Comparison of ENCODE assay signal across 21 mouse cellular contexts in genomic region chr3:152271876-152272275, GRCm38 (mm10). TPM values are rescaled to one million over a fixed set of nuclear protein-coding genes. Genes with fewer than 3 reads are reported as not detected.
A peak's percentile ranks its signal among the peaks of the same experiment; 100 is the strongest.
DNase-seq lines count a peak whose midpoint lies in the region; ATAC-seq lines count a peak whose summit lies in the region.
"Had no signal": no experiment of that assay in that cellular context is flagged by ENCODE, and none has a peak within 500 bp of the region (broad histone marks: within the 10 kb centered on the region; RNA-seq: fewer than 3 reads in every experiment).

No protein-coding gene starts in this region.

- H3K4me1 ChIP-seq in heart, embryonic 10.5 days, result peaks cover 42% of the 10 kb centered on the region
- peaks cover 51% of the 10 kb centered on the region for H3K4me1 ChIP-seq in heart, embryonic 13.5 days
- H3K4me1 ChIP-seq: embryonic facial prominence, embryonic 13.5 days; embryonic facial prominence, embryonic 15.5 days; forebrain, embryonic 10.5 days; forebrain, embryonic 12.5 days had no signal

- ATAC-seq in heart, embryonic 13.5 days (ENCODE audit: extremely low read depth, insufficient number of reproducible peaks, low FRiP score, low TSS enrichment), result no peak
- ATAC-seq: forebrain, embryonic 14.5 days; forebrain, embryonic 16.5 days had no signal

- WGBS in heart, embryonic 10.5 days, result 61% methylated on average over 6 of the region's 6 CpGs
- WGBS in heart, embryonic 13.5 days, result 68% methylated on average over 6 of the region's 6 CpGs

- no peak overlapping the region for H3K4me3 ChIP-seq in heart, embryonic 10.5 days
- H3K4me3 ChIP-seq in heart, embryonic 13.5 days, result no peak overlapping the region
- H3K4me3 ChIP-seq: embryonic facial prominence, embryonic 13.5 days; embryonic facial prominence, embryonic 15.5 days; erythroblast, embryonic 14.5 days; forebrain, embryonic 10.5 days; forebrain, embryonic 12.5 days had no signal

- H3K4me2 ChIP-seq in heart, embryonic 13.5 days, result no peak overlapping the region
- H3K4me2 ChIP-seq: embryonic facial prominence, embryonic 13.5 days; embryonic facial prominence, embryonic 15.5 days; forebrain, embryonic 12.5 days had no signal

- H3K27me3 ChIP-seq in heart, embryonic 10.5 days (ENCODE audit: insufficient read depth, poor library complexity, severe bottlenecking), result peaks cover 6% of the 10 kb centered on the region; the same call in 1 of the 2 replicates
- no peaks in the 10 kb centered on the region for H3K27me3 ChIP-seq in heart, embryonic 13.5 days (replicated peaks)

- H3K36me3 ChIP-seq in heart, embryonic 10.5 days, result peaks cover 9% of the 10 kb centered on the region; the same call in 1 of the 2 replicates
- peaks cover 8% of the 10 kb centered on the region for H3K36me3 ChIP-seq in heart, embryonic 13.5 days

- no peaks in the 10 kb centered on the region for H3K9me3 ChIP-seq in heart, embryonic 10.5 days
- no peaks in the 10 kb centered on the region for H3K9me3 ChIP-seq in heart, embryonic 13.5 days
- H3K9me3 ChIP-seq: embryonic facial prominence, embryonic 13.5 days; embryonic facial prominence, embryonic 15.5 days; forebrain, embryonic 10.5 days; forebrain, embryonic 12.5 days had no signal

- peak; percentile 57 for DNase-seq in heart, embryonic 10.5 days (ENCODE audit: low spot score)
- no peak for DNase-seq in heart, postnatal 36 days
- no peak for DNase-seq in heart, adult 18-20 months
- DNase-seq: adrenal gland, adult 2 months; adrenal gland, postnatal 10 days; adrenal gland, postnatal 25 days; cerebellum, adult 11 months; cerebellum, adult 18-20 months; cerebellum, adult 8-10 months; cerebellum, adult 9-11 months; cerebellum, postnatal 14 days; cerebellum, postnatal 36 days; embryo, embryonic 11 days had no signal

- intact Hi-C loops in heart, postnatal 36 days (cut with DNase I), result no loop called here

- H3K27ac ChIP-seq in heart, embryonic 10.5 days, result peak overlapping the region; percentile 67
- H3K27ac ChIP-seq in heart, embryonic 13.5 days (replicated peaks), result 0 out of 2 replicates have a peak overlapping the region, but pooled peaks have one; percentile 4
- H3K27ac ChIP-seq: embryonic facial prominence, embryonic 13.5 days; embryonic facial prominence, embryonic 15.5 days; forebrain, embryonic 10.5 days; forebrain, embryonic 12.5 days had no signal

- peak overlapping the region; percentile 11; the same call in 1 of the 2 replicates for H3K9ac ChIP-seq in heart, embryonic 13.5 days
- H3K9ac ChIP-seq: embryonic facial prominence, embryonic 13.5 days; embryonic facial prominence, embryonic 15.5 days; forebrain, embryonic 12.5 days had no signal

RNA-seq across cellular contexts. Expression of gene Nexn, which starts 5.7 kb away (rescaled TPM):
- 102 and 155 TPM in 2 replicates for polyA plus RNA-seq in heart, embryonic 10.5 days (2016; fragmentation: Nextera tagmentation; extraction: Ambion mirVana)
- 100 to 1,000 TPM; 341 to 349 TPM for total RNA-seq in heart, postnatal 36 days (2021)
- polyA plus RNA-seq in heart, embryonic 13.5 days (2015; fragmentation: Nextera tagmentation; extraction: Ambion mirVana), result 192 and 211 TPM in 2 replicates
- 100 to 1,000 TPM; 321 to 331 TPM for total RNA-seq in heart, adult 18-20 months (2021)
- polyA plus RNA-seq: adrenal gland, adult 2 months; erythroblast, embryonic 14.5 days had no signal
